Comparison of ENCODE assay signal across 9 mouse cellular contexts in the genomic region with DNA sequence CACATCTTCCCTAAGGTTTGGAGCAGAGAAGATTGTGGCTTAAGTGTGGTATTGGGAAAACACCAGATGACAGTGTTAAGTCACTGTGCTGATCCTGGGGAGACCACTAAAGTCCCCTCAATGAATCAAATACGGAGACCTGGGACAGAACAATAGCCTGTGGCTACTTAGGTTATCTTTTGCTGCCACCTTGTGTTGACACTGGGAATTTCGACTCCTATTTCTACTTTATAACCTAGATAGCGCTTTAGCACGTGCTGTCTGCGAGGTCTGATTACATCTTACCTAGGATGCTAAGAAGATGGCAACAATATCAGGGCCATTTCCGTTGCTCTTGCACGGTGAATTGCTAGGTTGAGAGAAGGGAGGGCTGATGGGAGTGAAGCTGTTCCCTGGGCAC. TPM values are rescaled to one million over a fixed set of nuclear protein-coding genes. Genes with fewer than 3 reads are reported as not detected.
A peak's percentile ranks its signal among the peaks of the same experiment; 100 is the strongest.
DNase-seq lines count a peak whose midpoint lies in the region; ATAC-seq lines count a peak whose summit lies in the region.
"Had no signal": no experiment of that assay in that cellular context is flagged by ENCODE, and none has a peak within 500 bp of the region (broad histone marks: within the 10 kb centered on the region; RNA-seq: fewer than 3 reads in every experiment).

No protein-coding gene starts in this region.

- under 1% methylated on average over 7 of the region's 7 CpGs for WGBS in embryonic facial prominence, embryonic 12.5 days
- WGBS in neural tube, embryonic 14.5 days, result under 1% methylated on average over 7 of the region's 7 CpGs

- H3K4me3 ChIP-seq in embryonic facial prominence, embryonic 12.5 days, result no peak overlapping the region
- no peak overlapping the region for H3K4me3 ChIP-seq in neural tube, embryonic 14.5 days (ENCODE audit: low read depth, low read length)

- no peak for ATAC-seq in embryonic facial prominence, embryonic 12.5 days (ENCODE audit: insufficient number of reproducible peaks, insufficient read depth, low FRiP score, low TSS enrichment)
- peak; percentile 73 for ATAC-seq in neural tube, embryonic 14.5 days (ENCODE audit: low read depth)

- peaks cover 6% of the 10 kb centered on the region; the same call in 1 of the 2 replicates for H3K4me1 ChIP-seq in embryonic facial prominence, embryonic 12.5 days
- H3K4me1 ChIP-seq in neural tube, embryonic 14.5 days (ENCODE audit: control insufficient read depth, insufficient read depth, low read length), result 0 out of 2 replicates have a peak, but pooled peaks cover 3% of the 10 kb centered on the region

- H3K27ac ChIP-seq in embryonic facial prominence, embryonic 12.5 days, result no peak overlapping the region
- no peak overlapping the region for H3K27ac ChIP-seq in neural tube, embryonic 14.5 days (ENCODE audit: low read depth, low read length)
- H3K27ac ChIP-seq: limb, embryonic 15.5 days had no signal

- peaks cover 20% of the 10 kb centered on the region; the same call in 1 of the 2 replicates for H3K27me3 ChIP-seq in embryonic facial prominence, embryonic 12.5 days
- peaks cover 4% of the 10 kb centered on the region; the same call in 1 of the 2 replicates for H3K27me3 ChIP-seq in neural tube, embryonic 14.5 days (ENCODE audit: control insufficient read depth, insufficient read depth, low read length)

- H3K36me3 ChIP-seq in embryonic facial prominence, embryonic 12.5 days, result no peaks in the 10 kb centered on the region
- H3K36me3 ChIP-seq in neural tube, embryonic 14.5 days (ENCODE audit: control insufficient read depth, insufficient read depth, low read length), result no peaks in the 10 kb centered on the region
- H3K36me3 ChIP-seq: limb, embryonic 15.5 days had no signal

- DNase-seq in ES-CJ7 (ENCODE audit: low read depth, low spot score), result peak; percentile 84
- peak; percentile 59 to 81 for DNase-seq in adrenal gland, postnatal 36 days
- DNase-seq in heart, postnatal 36 days, result peak; percentile 72 to 76
- peak; percentile 73 to 78 for DNase-seq in kidney, postnatal 4 days
- peak; percentile 49 to 74 for DNase-seq in lung, adult 18-20 months
- DNase-seq in thymus, postnatal 25 days, result peak; percentile 61

- no peak overlapping the region for H3K9ac ChIP-seq in embryonic facial prominence, embryonic 12.5 days
- H3K9ac ChIP-seq in neural tube, embryonic 14.5 days (replicated peaks; ENCODE audit: low read depth, low read length), result no peak overlapping the region
- H3K9ac ChIP-seq: limb, embryonic 15.5 days had no signal

- H3K9me3 ChIP-seq in embryonic facial prominence, embryonic 12.5 days, result no peaks in the 10 kb centered on the region
- H3K9me3 ChIP-seq in neural tube, embryonic 14.5 days (ENCODE audit: control insufficient read depth, low read length), result no peaks in the 10 kb centered on the region
- H3K9me3 ChIP-seq: limb, embryonic 15.5 days had no signal

- intact Hi-C loops in heart, postnatal 36 days (cut with DNase I), result loop anchor here (1.0 to 5.0 kb wide), 2 partner anchors 88 to 165 kb away; no protein-coding TSS in a partner anchor

- H3K4me2 ChIP-seq in embryonic facial prominence, embryonic 12.5 days (replicated peaks), result 0 out of 2 replicates have a peak overlapping the region, but pooled peaks have one; percentile 5
- H3K4me2 ChIP-seq in neural tube, embryonic 14.5 days (ENCODE audit: low read depth, low read length), result peak overlapping the region; percentile 15; the same call in 1 of the 2 replicates

RNA-seq across cellular contexts. Expression of gene Sec14l5, which starts 1.3 kb away (rescaled TPM):
- total RNA-seq in adrenal gland, postnatal 36 days (2021), result under 1 TPM in 1 of 2 experiments, not detected in 1; 0.13 TPM
- 0.13 TPM in 1 of 2 replicates, not detected in the other for polyA plus RNA-seq in embryonic facial prominence, embryonic 12.5 days (2016; fragmentation: Nextera tagmentation; extraction: Ambion mirVana)
- total RNA-seq in heart, postnatal 36 days (2021), result under 1 TPM; 0.51 to 0.78 TPM
- 0.27 and 0.28 TPM in 2 replicates for polyA plus RNA-seq in neural tube, embryonic 14.5 days (2014; fragmentation: Nextera tagmentation; extraction: Ambion mirVana)

RNA-seq across cellular contexts. Expression of gene Ppl, which starts 13.3 kb away (rescaled TPM):
- 1 to 10 TPM; 2.0 to 4.7 TPM for total RNA-seq in adrenal gland, postnatal 36 days (2021)
- polyA plus RNA-seq in embryonic facial prominence, embryonic 12.5 days (2016; fragmentation: Nextera tagmentation; extraction: Ambion mirVana), result 3.2 and 3.3 TPM in 2 replicates
- total RNA-seq in heart, postnatal 36 days (2021), result 1 to 10 TPM; 4.9 to 6.7 TPM
- polyA plus RNA-seq in neural tube, embryonic 14.5 days (2014; fragmentation: Nextera tagmentation; extraction: Ambion mirVana), result 0.35 and 0.37 TPM in 2 replicates

RNA-seq across cellular contexts. Expression of gene Nagpa, which starts 58.2 kb away (rescaled TPM):
- total RNA-seq in adrenal gland, postnatal 36 days (2021), result 10 to 100 TPM; 22.4 to 27.2 TPM
- 14.6 and 17.1 TPM in 2 replicates for polyA plus RNA-seq in embryonic facial prominence, embryonic 12.5 days (2016; fragmentation: Nextera tagmentation; extraction: Ambion mirVana)
- 10 to 100 TPM; 13.4 to 14.5 TPM for total RNA-seq in heart, postnatal 36 days (2021)
- 8.9 and 10.3 TPM in 2 replicates for polyA plus RNA-seq in neural tube, embryonic 14.5 days (2014; fragmentation: Nextera tagmentation; extraction: Ambion mirVana)
